Mouse (Mus musculus) lung, embryonic 16.5 days (tissue): ENCODE measurements at regions not wholly inside any gene's neighbourhood (a gene's known extent, or its start where the extent isn't known, plus 50 kb on each side); places are given as distances from the start of the nearest gene placed in this dataset.

Experiments
- ATAC-seq: fragments of 200-750 bp; cut with Nextera tagmentation; 2 replicates; pipeline ENCODE4 v1.8.0; 2017; ENCODE audit warnings: low read depth, mild to moderate bottlenecking, moderate library complexity
- H3K27ac ChIP-seq: fragments of 300-500 bp; sonication (generic); 2 replicates; pipeline ENCODE4 v1.5.1; 2014; ENCODE audit warnings: mild to moderate bottlenecking, control low read depth, low read length
- H3K27me3 ChIP-seq: fragments of 300-500 bp; sonication (generic); 2 replicates; pipeline ENCODE4 v1.6.1; 2014; ENCODE audit warnings: low read depth, low read length, mixed read lengths; ENCODE audit not compliant: control insufficient read depth, insufficient read depth
- H3K36me3 ChIP-seq: fragments of 300-500 bp; sonication (generic); 2 replicates; pipeline ENCODE4 v1.6.1; 2014; ENCODE audit warnings: low read length; ENCODE audit not compliant: control insufficient read depth, insufficient read depth
- H3K4me1 ChIP-seq: fragments of 300-500 bp; sonication (generic); replicated peaks from 2 replicates; pipeline ENCODE4 v1.6.1; 2014; ENCODE audit warnings: low read length, mixed read lengths; ENCODE audit not compliant: control insufficient read depth, insufficient read depth
- H3K4me2 ChIP-seq: fragments of 300-500 bp; sonication (generic); 2 replicates; pipeline ENCODE4 v1.6.1; 2014; ENCODE audit warnings: low read depth, low read length, control low read depth
- H3K4me3 ChIP-seq: fragments of 300-500 bp; sonication (generic); 2 replicates; pipeline ENCODE4 v1.5.1; 2014; ENCODE audit warnings: mild to moderate bottlenecking, low read length, control low read depth
- H3K9ac ChIP-seq: fragments of 300-500 bp; sonication (generic); 2 replicates; pipeline ENCODE4 v1.6.1; 2014; ENCODE audit warnings: low read length, control low read depth
- H3K9me3 ChIP-seq: fragments of 300-500 bp; sonication (generic); 2 replicates; pipeline ENCODE4 v1.6.1; 2016; ENCODE audit warnings: low read length; ENCODE audit not compliant: control insufficient read depth
- whole genome bisulfite sequencing: fragments of 180-500 bp; shearing (Covaris S2); extraction: QIAGEN DNeasy Blood & Tissue Kit; methylation state at CpG from one replicate; pipeline ENCODE4 v1.1.7; 2014; 5-methylcytosine and 5-hydroxymethylcytosine counted together

DNA sequence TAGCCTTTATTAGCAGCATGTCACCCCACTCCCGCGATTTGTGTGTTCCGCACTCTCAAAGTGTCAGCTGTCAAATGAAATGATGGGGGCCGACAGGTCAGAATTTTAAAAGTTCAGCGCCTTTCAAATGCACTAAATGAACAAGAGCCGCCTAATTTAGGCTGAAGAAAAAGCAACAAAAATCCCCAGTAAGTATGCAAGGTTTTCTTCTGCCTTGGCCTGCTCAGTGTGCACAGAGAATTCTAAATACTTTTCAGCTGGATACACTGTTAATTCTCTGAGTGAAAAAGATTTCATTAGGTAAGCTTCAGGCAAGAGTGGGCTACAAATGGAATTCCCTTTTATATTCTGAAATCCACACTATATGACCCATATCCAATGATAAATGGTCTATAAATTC, 125.9 kb upstream of the BC052040 start:
- Histone ChIP-seq H3K4me3 (no peak overlapping the region), H3K36me3 (no peaks in the 10 kb centered on the region), H3K9ac (no peak overlapping the region), H3K27ac (no peak overlapping the region), H3K4me2 (no peak overlapping the region), H3K27me3 (no peaks in the 10 kb centered on the region), H3K9me3 (no peaks in the 10 kb centered on the region), H3K4me1 (no peaks in the 10 kb centered on the region; the same call in 1 of the 2 replicates)
- WGBS, result 72% methylated on average over 6 of the region's 6 CpGs
- no peak for ATAC-seq

- Histone ChIP-seq H3K36me3 (no peaks in the 10 kb centered on the region), H3K4me2 (no peak overlapping the region), H3K9me3 (no peaks in the 10 kb centered on the region), H3K27ac (no peak overlapping the region), H3K9ac (no peak overlapping the region), H3K4me3 (no peak overlapping the region), H3K27me3 (no peaks in the 10 kb centered on the region), H3K4me1 (no peaks in the 10 kb centered on the region; the same call in 1 of the 2 replicates)
- WGBS, result 64% methylated on average over 5 of the region's 5 CpGs
- no peak for ATAC-seq
These were observed 125.0 kb upstream of the BC052040 start for GRCm38 (mm10) chr2:115456372-115457022.

DNA sequence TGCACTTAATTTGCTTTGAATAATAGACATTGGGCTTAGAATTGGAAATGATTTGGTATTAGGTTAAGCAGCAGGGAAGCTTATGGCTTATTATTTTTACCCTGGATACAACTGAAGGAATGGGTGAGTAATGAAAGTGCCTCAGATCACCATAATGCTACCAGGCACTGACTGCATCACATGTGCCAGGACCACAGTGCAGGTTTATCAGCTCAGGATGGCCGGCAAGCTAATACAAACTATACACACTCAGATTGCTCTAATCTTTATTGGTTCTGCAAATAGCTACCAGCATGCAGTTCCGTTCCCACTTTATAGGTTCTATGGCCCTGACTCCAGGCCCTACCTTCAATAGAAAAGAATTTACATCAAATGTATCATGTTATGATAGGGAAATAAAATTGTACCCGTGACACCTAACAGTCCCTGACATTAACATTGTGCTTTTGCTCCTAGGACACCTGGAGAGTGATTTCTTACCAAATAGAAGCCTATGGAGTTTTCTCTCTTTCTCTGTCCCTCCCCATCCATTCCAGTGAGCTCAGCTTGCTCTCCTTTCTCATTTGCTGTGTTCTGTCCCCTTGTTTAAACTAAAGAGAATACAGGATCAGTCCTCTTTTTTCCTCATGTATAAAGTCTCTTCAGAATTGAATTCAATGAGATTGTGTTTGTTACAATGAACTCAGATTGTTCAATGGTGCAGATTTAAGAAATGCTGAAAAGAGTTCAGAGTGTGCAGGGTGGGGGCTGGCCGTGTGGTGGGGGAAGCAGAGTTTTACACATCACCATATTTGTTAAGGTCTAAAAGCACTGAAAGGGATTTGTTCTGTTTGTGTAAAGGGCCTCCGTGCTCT, 121.3 kb upstream of the BC052040 start:
- no peak overlapping the region for H3K4me2 ChIP-seq
- H3K36me3 ChIP-seq, result no peaks in the 10 kb centered on the region
- H3K27me3 ChIP-seq, result no peaks in the 10 kb centered on the region
- WGBS, result 50% methylated on average over 5 of the region's 5 CpGs
- H3K9ac ChIP-seq, result no peak overlapping the region
- H3K4me1 ChIP-seq, result no peaks in the 10 kb centered on the region; the same call in 1 of the 2 replicates
- no peak overlapping the region for H3K4me3 ChIP-seq
- H3K27ac ChIP-seq, result no peak overlapping the region
- ATAC-seq, result no peak
- no peaks in the 10 kb centered on the region for H3K9me3 ChIP-seq

GRCm38 (mm10) chr2:115460882-115461151, 120.7 kb upstream of the BC052040 start:
- Histone ChIP-seq H3K4me2 (no peak overlapping the region), H3K4me3 (no peak overlapping the region), H3K27ac (no peak overlapping the region), H3K36me3 (no peaks in the 10 kb centered on the region), H3K9ac (no peak overlapping the region), H3K9me3 (no peaks in the 10 kb centered on the region), H3K27me3 (no peaks in the 10 kb centered on the region), H3K4me1 (no peaks in the 10 kb centered on the region; the same call in 1 of the 2 replicates)
- WGBS, result 35% methylated on average over 1 of the region's 1 CpGs
- ATAC-seq, result no peak

GRCm38 (mm10) chr2:115466170-115466569, 115.3 kb upstream of the BC052040 start:
- Histone ChIP-seq H3K4me3 (no peak overlapping the region), H3K4me2 (no peak overlapping the region), H3K4me1 (no peaks in the 10 kb centered on the region), H3K36me3 (no peaks in the 10 kb centered on the region), H3K9ac (no peak overlapping the region), H3K27me3 (no peaks in the 10 kb centered on the region), H3K9me3 (no peaks in the 10 kb centered on the region), H3K27ac (no peak overlapping the region)
- WGBS, result 68% methylated on average over 4 of the region's 4 CpGs
- no peak for ATAC-seq

GRCm38 (mm10) chr2:115467107-115467745, 114.3 kb upstream of the BC052040 start:
- H3K9ac ChIP-seq, result no peak overlapping the region
- WGBS, result 80% methylated on average over 11 of the region's 11 CpGs
- H3K4me2 ChIP-seq, result no peak overlapping the region
- H3K9me3 ChIP-seq, result no peaks in the 10 kb centered on the region
- no peak overlapping the region for H3K27ac ChIP-seq
- no peaks in the 10 kb centered on the region for H3K36me3 ChIP-seq
- H3K27me3 ChIP-seq, result no peaks in the 10 kb centered on the region
- no peak overlapping the region for H3K4me3 ChIP-seq
- ATAC-seq, result no peak
- no peaks in the 10 kb centered on the region for H3K4me1 ChIP-seq

DNA sequence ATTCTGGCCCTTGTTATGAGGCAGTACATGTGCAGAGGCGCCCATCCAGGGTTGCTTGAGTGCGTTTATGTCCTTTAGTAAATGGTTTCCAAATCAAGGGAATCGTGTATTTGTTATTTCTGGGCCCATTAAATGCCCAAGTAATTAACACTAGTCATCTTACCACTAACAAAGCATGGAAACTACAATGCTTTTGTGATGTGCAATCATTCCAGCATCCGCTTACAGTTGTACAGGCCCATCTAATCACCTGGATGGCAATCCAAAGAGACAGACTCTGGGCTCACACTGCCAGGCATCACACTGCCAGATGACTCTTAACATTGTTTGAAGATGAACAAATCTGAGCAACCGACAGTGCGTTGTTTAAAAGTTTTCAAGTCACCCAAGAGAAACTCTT, 113.6 kb upstream of the BC052040 start:
- H3K36me3 ChIP-seq, result no peaks in the 10 kb centered on the region
- ATAC-seq, result no peak
- no peaks in the 10 kb centered on the region for H3K27me3 ChIP-seq
- no peaks in the 10 kb centered on the region for H3K4me1 ChIP-seq
- H3K4me3 ChIP-seq, result no peak overlapping the region
- WGBS, result 71% methylated on average over 6 of the region's 6 CpGs
- no peak overlapping the region for H3K9ac ChIP-seq
- H3K9me3 ChIP-seq, result no peaks in the 10 kb centered on the region
- H3K27ac ChIP-seq, result no peak overlapping the region
- no peak overlapping the region for H3K4me2 ChIP-seq

DNA sequence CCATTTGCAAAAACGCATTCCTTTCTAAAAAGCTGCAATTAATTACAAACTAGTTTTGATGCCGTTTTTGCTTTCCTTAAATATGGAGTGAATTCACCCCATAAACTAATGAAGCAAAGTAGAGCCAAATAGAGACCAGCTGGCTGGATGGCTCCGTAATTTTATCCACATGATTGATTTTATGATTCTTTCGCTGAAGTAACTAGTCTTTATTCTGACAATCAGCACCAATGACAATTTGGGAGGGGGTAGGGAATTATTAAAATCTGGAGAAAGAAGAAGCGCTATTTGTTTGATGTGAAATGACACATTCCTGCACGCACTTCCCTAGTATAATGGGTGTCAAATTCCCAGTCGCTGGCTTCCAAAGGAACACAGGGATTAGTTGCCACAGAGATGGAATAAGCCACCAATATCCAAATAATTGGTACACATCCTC, 113.0 kb upstream of the BC052040 start:
- 58% methylated on average over 7 of the region's 7 CpGs for WGBS
- no peak overlapping the region for H3K27ac ChIP-seq
- H3K9me3 ChIP-seq, result no peaks in the 10 kb centered on the region

GRCm38 (mm10) chr2:115469165-115469821, 112.2 kb upstream of the BC052040 start:
- H3K4me2 ChIP-seq, result no peak overlapping the region
- no peaks in the 10 kb centered on the region for H3K4me1 ChIP-seq
- H3K36me3 ChIP-seq, result no peaks in the 10 kb centered on the region
- H3K27me3 ChIP-seq, result no peaks in the 10 kb centered on the region
- H3K27ac ChIP-seq, result no peak overlapping the region
- no peak overlapping the region for H3K4me3 ChIP-seq
- ATAC-seq, result no peak
- no peak overlapping the region for H3K9ac ChIP-seq
- H3K9me3 ChIP-seq, result no peaks in the 10 kb centered on the region
- WGBS, result 64% methylated on average over 6 of the region's 6 CpGs

More for the DNA sequence above, 113.0 kb upstream of the BC052040 start:
- Histone ChIP-seq H3K4me2 (peak overlapping the region; percentile 1; the same call in 1 of the 2 replicates), H3K4me3 (no peak overlapping the region), H3K27me3 (no peaks in the 10 kb centered on the region), H3K4me1 (no peaks in the 10 kb centered on the region), H3K9ac (no peak overlapping the region), H3K36me3 (no peaks in the 10 kb centered on the region)
- ATAC-seq, result no peak
